Mouse (Mus musculus): Measurements from ENCODE around the gene Slc30a9.
A peak's percentile ranks its signal among the peaks of the same experiment; 100 is the strongest.

The Slc30a9 gene

DNA sequence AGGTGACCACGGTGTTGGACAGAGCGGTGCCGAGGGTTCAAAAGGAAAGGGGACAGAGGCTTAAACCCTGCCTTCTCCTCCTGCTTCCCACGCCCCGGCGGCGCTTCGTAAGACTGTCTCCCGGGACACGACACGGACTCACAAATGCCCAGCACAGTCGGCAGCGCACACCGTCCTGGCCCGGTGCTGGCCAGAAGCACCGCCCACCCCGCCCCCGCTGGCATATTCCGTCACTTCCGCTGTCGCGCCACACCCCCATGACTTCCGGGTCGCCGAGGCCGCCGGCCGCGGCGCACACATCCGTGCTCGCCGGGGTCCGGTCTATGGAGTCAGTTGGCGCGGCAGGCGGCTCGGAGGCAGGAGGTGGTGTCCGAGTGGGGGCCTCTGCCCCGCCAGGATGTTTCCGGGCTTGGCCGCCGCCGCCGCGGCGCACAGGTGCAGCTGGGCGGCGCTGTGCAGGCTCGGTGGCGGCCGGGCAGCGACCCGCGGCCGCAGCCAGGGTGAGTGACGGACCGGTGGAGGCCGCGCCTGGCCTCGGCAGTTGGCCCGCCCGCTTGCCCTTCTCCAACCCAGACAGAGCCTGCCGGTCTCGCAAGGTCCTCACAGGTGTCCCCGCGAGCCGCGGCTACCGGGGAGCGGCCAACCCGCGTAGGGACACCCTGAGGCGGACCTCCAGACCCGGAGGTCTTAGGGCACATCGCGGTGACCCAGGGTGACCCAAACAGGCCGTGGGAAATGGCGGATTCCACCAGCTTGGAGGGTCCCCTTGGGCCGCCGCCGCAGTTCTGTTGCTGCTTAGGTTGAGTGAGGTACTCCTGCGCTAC is at the start of gene Slc30a9:
Gene Slc30a9 (plus strand): TSS at position 258 of the 824 bp plus-strand sequence.
- peak; percentile 92 for DNase-seq (ENCODE audit: extremely low spot score)

GRCm38 (mm10) chr5:67258473-67258872 is 48.3 kb upstream of the Slc30a9 start:
- DNase-seq (ENCODE audit: extremely low spot score): no peak

GRCm38 (mm10) chr5:67260159-67260530 is 46.6 kb upstream of the Slc30a9 start:
- DNase-seq (ENCODE audit: extremely low spot score): no peak

DNA sequence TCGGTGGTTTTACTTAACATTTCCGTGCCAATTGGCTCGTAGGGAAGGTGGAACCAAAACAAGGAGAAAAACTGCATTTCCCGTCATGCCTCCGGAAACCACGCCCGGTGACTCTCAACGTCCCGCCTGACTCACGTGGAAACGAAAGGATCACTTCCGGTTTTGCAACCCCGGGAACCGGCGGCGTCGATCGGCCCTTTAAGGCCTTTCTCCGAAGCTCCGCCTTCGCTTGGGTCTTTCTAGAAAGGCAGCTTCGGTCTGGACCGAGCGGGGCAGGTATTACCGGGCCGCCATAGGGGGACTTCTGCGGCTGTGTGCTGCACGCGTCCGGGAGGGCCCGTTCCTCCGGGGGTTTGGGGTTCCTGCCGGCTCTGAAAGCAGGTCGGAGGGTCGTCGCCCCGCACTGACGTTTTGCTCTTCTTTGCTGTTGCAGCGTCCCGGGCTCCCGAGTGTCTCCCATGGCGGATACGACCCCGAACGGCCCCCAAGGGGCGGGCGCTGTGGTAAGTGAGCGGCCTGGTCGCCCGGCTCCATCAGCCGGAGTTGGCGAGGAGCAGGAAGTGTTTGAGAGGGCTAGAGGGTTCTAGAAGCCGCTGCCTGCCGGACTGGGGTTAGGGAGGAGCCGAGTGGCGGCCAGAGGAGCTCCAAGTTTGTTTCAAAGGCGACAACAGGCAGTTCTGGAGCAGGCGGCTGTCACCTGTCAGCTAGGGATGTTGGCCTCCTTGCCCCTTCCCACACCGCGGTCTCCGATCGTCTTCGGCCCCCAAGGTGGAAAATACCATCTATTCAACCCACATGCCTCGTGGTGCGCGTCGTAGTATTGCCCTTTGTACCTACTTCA is 46.0 kb upstream of the Slc30a9 start, which contains the start of gene Tmem33:
Gene Tmem33 (plus strand): TSS at position 35 of the 841 bp plus-strand sequence.
- peak; percentile 91 for DNase-seq (ENCODE audit: extremely low spot score)

DNA sequence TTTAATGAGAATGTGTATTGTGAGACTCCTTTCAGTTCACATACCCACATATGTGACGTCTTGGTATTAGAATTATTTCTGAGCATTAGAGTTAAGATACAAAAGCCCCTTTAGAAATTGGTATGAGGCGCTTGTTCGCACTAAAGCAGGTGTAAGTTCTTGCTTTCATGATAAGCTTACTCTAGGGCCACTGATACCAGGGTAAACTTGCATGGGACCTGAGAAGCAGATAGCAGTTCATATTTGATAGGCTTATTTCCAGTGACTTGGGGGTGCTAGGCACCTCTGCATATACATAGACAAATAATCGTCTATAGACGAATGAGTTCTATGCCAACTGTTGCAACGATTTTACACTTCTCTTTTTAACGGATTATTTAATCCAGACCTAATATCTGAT is 43.8 kb upstream of the Slc30a9 start:
- no peak for DNase-seq (ENCODE audit: extremely low spot score)

DNA sequence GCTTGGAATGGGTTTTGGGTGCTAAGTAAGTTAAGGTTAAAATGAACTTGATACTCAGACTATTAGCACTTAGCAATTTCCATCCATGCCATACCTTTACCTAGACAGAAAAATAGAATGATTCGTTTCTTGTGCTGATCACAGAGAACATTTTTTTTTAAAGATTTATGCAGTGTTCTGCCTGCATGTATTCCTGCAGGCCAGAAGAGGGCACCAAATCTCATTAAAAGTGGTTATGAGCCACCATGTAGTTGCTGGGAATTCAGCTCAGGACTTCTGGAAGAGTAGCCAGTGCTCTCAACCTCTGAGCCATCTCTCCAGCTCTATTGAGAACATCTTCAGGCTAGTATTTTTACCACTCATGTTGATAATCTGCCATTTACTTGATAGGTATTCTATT is 40.6 kb upstream of the Slc30a9 start:
- no peak for DNase-seq (ENCODE audit: extremely low spot score)

- no peak for DNase-seq (ENCODE audit: extremely low spot score)
Observed at GRCm38 (mm10) chr5:67269309-67269708, 37.4 kb upstream of the Slc30a9 start.

DNA sequence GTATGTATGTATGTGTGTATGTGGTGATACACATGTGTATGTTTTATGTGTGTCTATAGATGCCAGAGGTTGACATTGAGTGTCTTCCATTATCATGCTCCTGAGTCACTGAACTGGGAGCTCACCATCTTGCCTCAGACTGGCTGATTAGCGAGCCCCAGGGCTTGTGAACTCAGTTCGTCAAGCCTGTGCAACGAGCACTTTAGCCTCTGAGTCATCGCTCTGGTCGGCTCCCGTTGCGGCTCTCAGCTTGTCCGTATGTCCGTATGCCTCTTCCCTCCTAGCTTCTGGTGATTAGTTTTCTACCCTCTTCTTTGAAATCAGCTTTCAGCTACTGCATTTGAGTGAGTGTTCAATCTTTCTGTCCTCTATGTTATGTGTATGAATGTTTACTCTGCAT is 27.3 kb upstream of the Slc30a9 start:
- no peak for DNase-seq (ENCODE audit: extremely low spot score)

GRCm38 (mm10) chr5:67279840-67280239 is 26.9 kb upstream of the Slc30a9 start:
- DNase-seq (ENCODE audit: extremely low spot score): no peak

DNA sequence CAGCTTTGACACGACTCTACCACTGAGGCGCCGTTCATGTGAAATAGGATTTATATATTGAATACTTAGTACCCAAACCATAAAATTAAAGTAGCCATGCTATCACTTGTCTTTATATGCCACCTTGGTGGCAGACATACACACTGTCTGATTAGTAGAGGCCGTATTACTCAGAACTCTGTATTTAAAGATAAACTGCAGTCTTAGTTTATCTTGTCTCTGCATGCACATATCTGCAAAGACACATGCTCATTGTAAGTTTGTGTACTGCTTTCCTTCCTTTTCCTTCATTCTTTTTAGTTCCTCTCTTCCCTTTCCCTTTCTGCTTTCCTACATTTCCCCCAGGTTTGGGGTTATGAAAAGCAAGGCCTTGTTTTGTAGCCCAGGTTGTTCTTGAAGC is 26.4 kb upstream of the Slc30a9 start:
- DNase-seq (ENCODE audit: extremely low spot score): no peak

GRCm38 (mm10) chr5:67295029-67295428 is 11.7 kb upstream of the Slc30a9 start:
- no peak for DNase-seq (ENCODE audit: extremely low spot score)

- no peak for DNase-seq (ENCODE audit: extremely low spot score)
Observed at GRCm38 (mm10) chr5:67295682-67296081, 11.1 kb upstream of the Slc30a9 start.

DNA sequence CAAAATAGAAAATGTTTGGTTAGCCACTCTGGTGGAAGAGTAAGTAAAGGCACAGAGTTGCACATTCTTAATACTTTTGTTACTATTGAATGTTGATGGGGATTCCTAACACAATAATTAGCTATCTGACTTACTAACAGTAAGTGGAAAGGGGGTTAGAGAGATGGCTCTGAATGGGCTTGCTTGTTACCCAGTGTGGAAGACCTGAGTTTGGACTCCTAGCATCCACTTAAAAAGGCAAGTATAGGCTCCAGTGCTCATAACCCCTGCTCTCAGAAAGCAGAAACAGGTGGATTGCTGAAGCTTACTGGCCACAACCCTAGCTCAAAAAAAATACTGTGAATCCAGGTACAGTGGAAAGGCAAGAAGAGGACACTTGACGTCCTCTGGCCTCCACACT is 10.6 kb upstream of the Slc30a9 start:
- DNase-seq (ENCODE audit: extremely low spot score): no peak

GRCm38 (mm10) chr5:67297026-67297813 is 9.5 kb upstream of the Slc30a9 start:
- DNase-seq (ENCODE audit: extremely low spot score): no peak

DNA sequence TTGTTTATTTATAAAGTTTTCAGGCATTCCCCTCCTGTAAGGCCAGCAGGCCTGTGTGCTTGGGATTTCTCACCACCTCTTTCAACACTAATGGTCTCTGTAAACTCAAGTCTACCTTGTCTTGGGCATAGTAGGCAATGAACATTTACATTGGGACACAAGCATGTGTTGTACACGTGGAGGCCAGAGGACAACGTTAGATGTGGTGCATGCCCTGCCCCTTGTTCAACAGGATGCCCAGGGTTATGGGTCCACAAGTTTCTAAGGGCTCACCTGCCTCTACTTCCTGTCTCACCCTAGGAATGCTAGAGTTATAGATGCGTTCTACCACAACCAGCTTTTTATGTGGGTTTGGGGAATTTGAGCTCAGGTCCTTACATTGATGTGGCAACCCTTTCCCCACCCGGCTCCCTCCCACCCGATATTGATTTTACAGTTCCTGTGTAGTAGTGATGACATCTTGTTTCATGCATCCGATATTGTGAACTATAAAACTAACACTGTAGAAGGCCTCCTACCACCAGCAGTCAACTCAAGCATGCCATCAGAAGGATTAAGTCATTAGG is 6.8 kb upstream of the Slc30a9 start:
- DNase-seq (ENCODE audit: extremely low spot score): no peak

- no peak for DNase-seq (ENCODE audit: extremely low spot score)
Observed at GRCm38 (mm10) chr5:67300926-67301597, 5.7 kb upstream of the Slc30a9 start.

- DNase-seq (ENCODE audit: extremely low spot score): no peak
Observed at GRCm38 (mm10) chr5:67301722-67302331, 4.9 kb upstream of the Slc30a9 start.

- no peak for DNase-seq (ENCODE audit: extremely low spot score)
Observed at GRCm38 (mm10) chr5:67303816-67304215, 2.9 kb upstream of the Slc30a9 start.

GRCm38 (mm10) chr5:67307659-67308222 is 986 bp downstream of the Slc30a9 start:
- DNase-seq (ENCODE audit: extremely low spot score): no peak

- no peak for DNase-seq (ENCODE audit: extremely low spot score)
Observed at GRCm38 (mm10) chr5:67311811-67312521, 5.2 kb downstream of the Slc30a9 start.

All from embryo, embryonic 9.5 days (tissue).